Mouse (Mus musculus) splenic B cell, adult 2 months (primary cell): ENCODE results near the gene Ube2d1.

ENCODE experiments used
- DNase-seq: peaks from one replicate; pipeline ENCODE4 v3.0.0-alpha.2; 2011; ENCODE audit warnings: low read depth, low spot score
- H3K27me3 ChIP-seq: 2 replicates; pipeline ENCODE4 v1.6.1; 2012; ENCODE audit warnings: mild to moderate bottlenecking, low read length, moderate library complexity, mixed read lengths; ENCODE audit not compliant: control insufficient read depth, poor library complexity, insufficient read depth, severe bottlenecking
- H3K36me3 ChIP-seq: 2 replicates; pipeline ENCODE4 v1.6.1; 2012; ENCODE audit warnings: mild to moderate bottlenecking, low read length, moderate library complexity, mixed read lengths; ENCODE audit not compliant: control insufficient read depth, poor library complexity, insufficient read depth, severe bottlenecking

The Ube2d1 gene

GRCm38 (mm10) chr10:71261637-71262036 lies 23.4 kb downstream of the Ube2d1 start:
- no peak for DNase-seq
- Histone ChIP-seq H3K27me3 (no peaks in the 10 kb centered on the region), H3K36me3 (no peaks in the 10 kb centered on the region)

GRCm38 (mm10) chr10:71258943-71259342 lies 26.1 kb downstream of the Ube2d1 start:
- peaks cover 8% of the 10 kb centered on the region for H3K36me3 ChIP-seq
- peak; percentile 57 for DNase-seq
- H3K27me3 ChIP-seq = no peaks in the 10 kb centered on the region

GRCm38 (mm10) chr10:71258516-71258915 lies 26.5 kb downstream of the Ube2d1 start:
- H3K36me3 ChIP-seq = peaks cover 8% of the 10 kb centered on the region
- H3K27me3 ChIP-seq = no peaks in the 10 kb centered on the region
- DNase-seq = peak; percentile 63

GRCm38 (mm10) chr10:71253147-71253546 lies 31.9 kb downstream of the Ube2d1 start:
- Histone ChIP-seq H3K36me3 (peaks cover 8% of the 10 kb centered on the region), H3K27me3 (no peaks in the 10 kb centered on the region)
- no peak for DNase-seq

GRCm38 (mm10) chr10:71252421-71252820 lies 32.6 kb downstream of the Ube2d1 start:
- no peaks in the 10 kb centered on the region for H3K27me3 ChIP-seq
- H3K36me3 ChIP-seq = peaks cover 8% of the 10 kb centered on the region
- no peak for DNase-seq

- Histone ChIP-seq H3K36me3 (peaks cover 8% of the 10 kb centered on the region), H3K27me3 (no peaks in the 10 kb centered on the region)
- DNase-seq = no peak
Observed at GRCm38 (mm10) chr10:71251846-71252245, 33.2 kb downstream of the Ube2d1 start.

- DNase-seq = no peak
- peaks cover 8% of the 10 kb centered on the region for H3K36me3 ChIP-seq
Observed at GRCm38 (mm10) chr10:71251256-71251655, 33.8 kb downstream of the Ube2d1 start.

GRCm38 (mm10) chr10:71250472-71250871 lies 34.6 kb downstream of the Ube2d1 start:
- DNase-seq = no peak
- Histone ChIP-seq H3K27me3 (no peaks in the 10 kb centered on the region), H3K36me3 (peaks cover 4% of the 10 kb centered on the region; the same call in 1 of the 2 replicates)

More at GRCm38 (mm10) chr10:71251256-71251655, 33.8 kb downstream of the Ube2d1 start:
- no peaks in the 10 kb centered on the region for H3K27me3 ChIP-seq

GRCm38 (mm10) chr10:71249086-71249880 lies 35.8 kb downstream of the Ube2d1 start:
- DNase-seq = no peak
- Histone ChIP-seq H3K36me3 (no peaks in the 10 kb centered on the region), H3K27me3 (no peaks in the 10 kb centered on the region)

GRCm38 (mm10) chr10:71246956-71247355 lies 38.1 kb downstream of the Ube2d1 start:
- DNase-seq = peak; percentile 82
- H3K27me3 ChIP-seq = no peaks in the 10 kb centered on the region

GRCm38 (mm10) chr10:71239479-71240120 lies 45.5 kb downstream of the Ube2d1 start:
- peaks cover 5% of the 10 kb centered on the region for H3K36me3 ChIP-seq
- DNase-seq = peak; percentile 91
- no peaks in the 10 kb centered on the region for H3K27me3 ChIP-seq

More at GRCm38 (mm10) chr10:71246956-71247355, 38.1 kb downstream of the Ube2d1 start:
- no peaks in the 10 kb centered on the region for H3K36me3 ChIP-seq

- no peaks in the 10 kb centered on the region for H3K27me3 ChIP-seq
- DNase-seq = no peak
- H3K36me3 ChIP-seq = peaks cover 7% of the 10 kb centered on the region
Observed at GRCm38 (mm10) chr10:71238240-71238554, 46.9 kb downstream of the Ube2d1 start, which contains the start of gene Tfam. Gene Tfam, minus strand, starts transcription at chr10:71238280.

GRCm38 (mm10) chr10:71237516-71238239 lies 47.4 kb downstream of the Ube2d1 start:
- peaks cover 7% of the 10 kb centered on the region for H3K36me3 ChIP-seq
- peak; percentile 95 for DNase-seq
- H3K27me3 ChIP-seq = no peaks in the 10 kb centered on the region

GRCm38 (mm10) chr10:71234071-71234470 lies 51.0 kb downstream of the Ube2d1 start:
- peaks cover 9% of the 10 kb centered on the region for H3K36me3 ChIP-seq
- no peaks in the 10 kb centered on the region for H3K27me3 ChIP-seq
- no peak for DNase-seq

- Histone ChIP-seq H3K27me3 (no peaks in the 10 kb centered on the region), H3K36me3 (peaks cover 12% of the 10 kb centered on the region)
- peak; percentile 79 for DNase-seq
Observed at GRCm38 (mm10) chr10:71225894-71226293, 59.2 kb downstream of the Ube2d1 start.
